Mouse (Mus musculus) limb, embryonic 13.5 days (tissue): ENCODE measurements around the gene Sptan1. TPM values are rescaled to one million over a fixed set of nuclear protein-coding genes. Genes with fewer than 3 reads are reported as not detected.

Source experiments
- ATAC-seq: fragments of 200-750 bp; cut with Nextera tagmentation; 2 replicates; pipeline ENCODE4 v1.8.0; 2017; ENCODE audit warnings: low read depth, moderate number of reproducible peaks, moderate TSS enrichment; ENCODE audit not compliant: low FRiP score
- H3K27ac ChIP-seq: fragments of 300-500 bp; sonication (generic); 2 replicates; pipeline ENCODE4 v1.5.1; 2015; ENCODE audit warnings: inconsistent platforms, mild to moderate bottlenecking, moderate library complexity
- H3K27me3 ChIP-seq: fragments of 300-500 bp; sonication (generic); 2 replicates; pipeline ENCODE4 v1.6.1; 2015; ENCODE audit warnings: mild to moderate bottlenecking, inconsistent platforms
- H3K36me3 ChIP-seq: fragments of 300-500 bp; sonication (generic); 2 replicates; pipeline ENCODE4 v1.6.1; 2015; ENCODE audit warnings: inconsistent platforms, mild to moderate bottlenecking, moderate library complexity
- H3K4me1 ChIP-seq: fragments of 300-500 bp; sonication (generic); 2 replicates; pipeline ENCODE4 v1.6.1; 2015; ENCODE audit warnings: inconsistent platforms
- H3K4me2 ChIP-seq: fragments of 300-500 bp; sonication (generic); replicated peaks from 2 replicates; pipeline ENCODE4 v1.6.1; 2015; ENCODE audit warnings: inconsistent platforms, mild to moderate bottlenecking, moderate library complexity
- H3K4me3 ChIP-seq: fragments of 300-500 bp; sonication (generic); 2 replicates; pipeline ENCODE4 v1.5.1; 2015; ENCODE audit warnings: moderate library complexity, mild to moderate bottlenecking, inconsistent platforms
- H3K9ac ChIP-seq: fragments of 300-500 bp; sonication (generic); 2 replicates; pipeline ENCODE4 v1.6.1; 2015; ENCODE audit warnings: mild to moderate bottlenecking, inconsistent platforms
- H3K9me3 ChIP-seq: fragments of 300-500 bp; sonication (generic); 2 replicates; pipeline ENCODE4 v1.6.1; 2016; ENCODE audit warnings: inconsistent platforms
- WGBS: fragments of 180-500 bp; shearing (Covaris S2); methylation state at CpG from one replicate; pipeline ENCODE4 v1.1.7; 2015; 5-methylcytosine and 5-hydroxymethylcytosine counted together
- polyA plus RNA-seq: library from polyadenylated mRNA; unstranded; fragments of >200 nt; fragmentation: Nextera tagmentation; extraction: Ambion mirVana; gene quantifications from 2 replicates; pipeline ENCODE4 v1.2.1, GENCODE M21; 2015

Sptan1 gene
- polyA plus RNA-seq, 1 experiment from 2014 or later, result 90.7 TPM

DNA sequence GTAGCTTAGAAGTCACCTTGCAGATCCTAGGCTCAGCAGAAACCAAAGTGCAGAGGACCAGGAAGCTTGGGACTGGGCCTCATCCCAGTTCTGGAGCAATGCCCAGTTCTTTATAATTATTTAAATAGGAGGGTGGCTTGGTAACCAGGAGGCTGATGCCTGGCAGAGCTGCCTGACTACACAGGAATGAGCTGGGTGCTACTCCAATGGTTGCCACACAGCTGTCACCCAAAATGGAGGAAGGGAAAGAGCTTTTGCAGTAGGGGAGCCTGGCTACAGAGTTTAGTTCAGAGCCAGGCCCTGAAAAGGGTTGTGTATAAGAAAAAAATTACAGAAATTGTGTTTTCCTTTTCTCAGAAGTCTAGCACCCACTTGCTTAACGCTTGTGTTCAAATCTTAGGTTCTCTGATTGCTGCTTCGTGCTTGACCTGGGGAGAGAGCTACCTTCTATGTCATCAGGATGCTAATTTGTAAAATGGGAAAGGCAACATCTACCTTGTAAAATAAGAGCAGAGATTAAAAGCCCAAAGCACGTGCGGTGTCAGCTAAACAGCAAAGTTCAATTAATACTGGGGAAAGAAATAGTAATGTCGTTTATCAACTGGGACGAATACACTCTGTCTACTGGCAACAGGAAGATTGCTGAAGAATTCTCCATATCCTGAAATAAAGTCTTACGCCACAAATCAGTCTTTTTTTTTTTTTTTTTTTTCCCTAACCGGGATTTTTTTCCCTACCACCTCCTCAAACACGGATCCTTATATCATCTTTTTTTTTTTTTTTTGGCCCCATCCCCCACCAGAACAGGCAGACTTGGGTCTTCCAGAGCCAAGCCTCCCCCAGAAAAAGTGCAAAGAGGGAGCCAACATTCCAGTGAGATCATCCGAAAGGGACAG lies 758 bp upstream of the Sptan1 start:
- Histone ChIP-seq H3K36me3 (peaks cover 25% of the 10 kb centered on the region), H3K9ac (peak overlapping the region; percentile 96), H3K27ac (peak overlapping the region; percentile 85), H3K4me1 (peaks cover 38% of the 10 kb centered on the region), H3K4me3 (peak overlapping the region; percentile 96), H3K27me3 (no peaks in the 10 kb centered on the region), H3K9me3 (no peaks in the 10 kb centered on the region), H3K4me2 (peak overlapping the region; percentile 71)
- WGBS, result 19% methylated on average over 10 of the region's 10 CpGs
- no peak for ATAC-seq

DNA sequence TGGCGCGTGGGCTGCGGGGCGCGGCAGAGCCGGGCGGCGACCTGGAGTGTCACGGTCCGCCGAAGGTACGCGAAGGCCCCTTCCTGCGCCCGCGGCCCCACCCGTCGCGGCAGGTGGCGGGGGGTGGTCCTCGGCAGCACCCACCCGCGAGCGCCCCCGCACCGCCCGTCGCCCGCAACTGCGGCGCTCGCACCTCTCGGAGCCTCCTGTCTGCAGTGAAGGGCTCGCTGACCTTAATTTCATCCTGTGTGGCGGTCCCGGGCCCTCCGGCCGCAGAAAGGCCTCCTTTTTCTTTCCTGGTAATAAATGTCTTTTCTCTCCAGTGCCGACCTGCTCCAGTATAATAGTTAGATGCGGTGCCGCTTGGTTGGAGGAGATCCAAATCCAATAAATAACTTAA lies 546 bp downstream of the Sptan1 start:
- Histone ChIP-seq H3K4me3 (peak overlapping the region; percentile 96), H3K27ac (peak overlapping the region; percentile 88), H3K9ac (peak overlapping the region; percentile 96), H3K36me3 (peaks cover 25% of the 10 kb centered on the region), H3K9me3 (no peaks in the 10 kb centered on the region), H3K4me1 (peaks cover 45% of the 10 kb centered on the region), H3K4me2 (peak overlapping the region; percentile 71), H3K27me3 (no peaks in the 10 kb centered on the region)
- peak; percentile 26 for ATAC-seq
- under 1% methylated on average over 39 of the region's 41 CpGs for WGBS

DNA sequence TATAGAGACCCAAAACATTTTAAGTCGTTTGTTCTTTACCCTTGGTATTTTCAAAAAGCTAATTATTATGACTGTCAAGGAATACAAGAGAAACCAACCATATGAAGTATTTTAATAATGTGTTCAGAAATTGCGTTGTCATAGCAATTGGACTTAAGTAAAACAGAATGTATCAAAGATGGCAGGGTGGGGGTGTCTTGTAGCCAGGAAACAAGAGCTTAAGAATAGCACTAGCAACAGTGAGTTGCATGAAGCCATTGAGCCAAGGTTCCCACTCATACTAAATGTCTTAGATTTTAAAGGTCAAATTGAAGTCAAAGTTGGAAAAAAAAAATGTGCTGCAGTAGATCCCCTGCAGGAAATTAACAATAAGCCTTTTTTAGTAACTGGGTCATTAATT lies 1.5 kb downstream of the Sptan1 start:
- H3K4me1 ChIP-seq, result peaks cover 50% of the 10 kb centered on the region
- 67% methylated on average over 2 of the region's 2 CpGs for WGBS
- no peak overlapping the region for H3K27ac ChIP-seq
- H3K36me3 ChIP-seq, result peaks cover 25% of the 10 kb centered on the region
- H3K27me3 ChIP-seq, result no peaks in the 10 kb centered on the region
- peak overlapping the region; percentile 96; the same call in 1 of the 2 replicates for H3K9ac ChIP-seq
- no peak for ATAC-seq
- no peaks in the 10 kb centered on the region for H3K9me3 ChIP-seq
- peak overlapping the region; percentile 96 for H3K4me3 ChIP-seq
- peak overlapping the region; percentile 71 for H3K4me2 ChIP-seq

DNA sequence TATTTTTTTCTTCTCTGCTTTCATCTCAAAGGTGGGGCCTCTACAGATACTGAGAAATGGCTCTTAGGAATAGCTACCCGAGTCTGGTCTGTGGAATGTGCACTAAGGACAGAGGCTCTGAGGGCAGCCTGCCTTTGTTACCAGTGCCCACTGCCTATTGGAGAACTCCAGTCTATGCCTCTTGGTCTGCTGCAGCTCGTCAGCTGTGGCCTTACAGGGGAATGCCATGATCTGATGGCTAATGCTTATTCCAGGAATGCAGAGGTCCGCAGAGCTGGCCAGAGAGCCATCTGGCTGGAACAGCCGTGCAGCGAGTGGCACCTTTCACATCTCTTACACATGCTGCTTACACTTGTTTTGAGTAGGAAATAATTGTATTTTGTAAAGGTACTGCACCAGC lies 2.4 kb downstream of the Sptan1 start:
- ATAC-seq, result no peak
- peak overlapping the region; percentile 96 for H3K4me3 ChIP-seq
- no peak overlapping the region for H3K9ac ChIP-seq
- H3K27me3 ChIP-seq, result no peaks in the 10 kb centered on the region
- peaks cover 25% of the 10 kb centered on the region for H3K36me3 ChIP-seq
- peaks cover 56% of the 10 kb centered on the region for H3K4me1 ChIP-seq
- no peaks in the 10 kb centered on the region for H3K9me3 ChIP-seq
- WGBS, result 55% methylated on average over 5 of the region's 5 CpGs
- H3K4me2 ChIP-seq, result peak overlapping the region; percentile 71
- H3K27ac ChIP-seq, result no peak overlapping the region

DNA sequence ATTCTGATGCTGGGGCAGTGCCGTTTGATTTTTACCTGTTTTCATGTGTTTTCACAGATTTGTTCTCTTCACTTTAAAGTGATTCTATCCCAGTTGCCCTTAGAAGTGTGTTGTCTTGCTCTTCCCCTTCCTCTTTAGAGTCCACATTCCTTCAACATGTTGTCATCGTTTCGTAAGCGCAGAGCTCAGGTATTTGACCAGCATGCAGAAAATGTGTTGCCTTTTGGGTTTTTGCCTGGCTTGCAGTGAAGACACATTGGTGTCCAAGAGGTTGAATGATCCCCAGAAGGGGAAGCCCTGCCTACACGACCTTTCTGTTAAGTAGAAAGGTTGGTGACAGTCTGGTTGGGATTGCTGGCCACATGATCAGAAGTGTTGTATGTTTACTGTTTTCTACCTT lies 3.3 kb downstream of the Sptan1 start:
- WGBS, result 74% methylated on average over 5 of the region's 5 CpGs
- no peak for ATAC-seq
- Histone ChIP-seq H3K36me3 (peaks cover 25% of the 10 kb centered on the region), H3K9me3 (no peaks in the 10 kb centered on the region), H3K9ac (no peak overlapping the region), H3K27me3 (no peaks in the 10 kb centered on the region), H3K27ac (no peak overlapping the region), H3K4me3 (no peak overlapping the region), H3K4me1 (peaks cover 56% of the 10 kb centered on the region), H3K4me2 (no peak overlapping the region; the same call in 1 of the 2 replicates)

DNA sequence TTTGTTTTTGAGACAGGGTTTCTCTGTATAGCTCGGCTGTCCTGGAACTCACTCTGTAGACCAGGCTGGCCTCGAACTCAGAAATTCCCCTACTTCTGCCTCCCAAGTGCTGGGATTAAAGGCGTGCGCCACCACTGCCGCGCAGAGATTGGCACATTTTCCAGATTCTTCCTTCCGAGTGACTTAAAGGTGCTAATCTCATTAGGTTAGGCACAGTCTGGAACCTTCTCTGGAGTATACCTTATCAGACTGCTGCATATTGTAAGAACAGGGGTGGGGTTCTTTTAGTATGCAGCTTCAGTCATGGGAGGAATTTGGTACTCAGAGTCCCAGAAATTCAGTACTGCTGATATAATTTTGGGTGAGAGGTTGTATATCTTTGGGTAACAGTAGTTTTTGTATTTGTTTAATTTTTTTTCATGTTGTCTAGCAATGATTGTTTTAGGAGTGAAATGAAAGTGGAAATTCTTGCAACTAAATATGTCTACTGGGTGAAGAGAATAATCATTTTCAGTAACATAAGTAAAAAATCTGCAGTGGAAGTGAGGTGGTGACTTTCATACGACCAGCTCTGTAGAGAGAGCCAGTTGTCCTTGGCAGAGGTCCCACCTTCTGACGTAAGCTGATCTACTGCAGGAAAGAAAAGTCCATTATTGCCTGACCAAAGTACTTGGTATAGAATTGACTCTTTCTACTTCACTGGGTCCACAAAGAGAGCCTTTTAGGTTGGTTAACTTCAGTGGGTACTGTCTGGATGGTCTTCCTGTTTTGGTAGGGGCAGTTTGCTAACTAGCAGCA lies 6.7 kb downstream of the Sptan1 start:
- peak overlapping the region; percentile 1; the same call in 1 of the 2 replicates for H3K4me2 ChIP-seq

DNA sequence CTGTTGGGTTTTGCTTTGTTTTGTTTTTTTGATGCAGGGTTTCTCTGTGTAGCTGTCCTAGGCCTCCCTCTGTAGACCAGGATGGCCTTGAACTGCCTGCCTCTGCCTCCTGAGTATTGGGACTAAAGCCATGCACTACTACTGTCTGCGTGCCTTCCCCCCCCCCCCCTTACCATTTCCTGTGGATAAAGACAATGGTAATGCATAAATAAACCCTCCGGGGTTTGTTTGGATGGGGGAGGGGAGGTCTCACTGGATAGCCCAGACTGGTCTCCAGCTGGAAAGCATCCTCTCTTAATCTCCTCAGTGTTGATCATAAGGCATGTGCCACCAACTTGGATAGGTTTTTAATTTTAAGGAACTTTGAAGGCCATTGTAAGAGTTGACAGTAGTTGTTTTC lies 8.2 kb downstream of the Sptan1 start:
- peaks cover 26% of the 10 kb centered on the region for H3K4me1 ChIP-seq
- no peak overlapping the region for H3K4me2 ChIP-seq
- no peak overlapping the region for H3K27ac ChIP-seq
- ATAC-seq, result no peak
- no peaks in the 10 kb centered on the region for H3K27me3 ChIP-seq
- H3K4me3 ChIP-seq, result no peak overlapping the region
- H3K9me3 ChIP-seq, result no peaks in the 10 kb centered on the region
- H3K36me3 ChIP-seq, result peaks cover 35% of the 10 kb centered on the region
- WGBS, result 38% methylated on average over 2 of the region's 2 CpGs
- H3K9ac ChIP-seq, result no peak overlapping the region

More for the DNA sequence above, 6.7 kb downstream of the Sptan1 start:
- Histone ChIP-seq H3K4me3 (no peak overlapping the region), H3K9me3 (no peaks in the 10 kb centered on the region), H3K36me3 (peaks cover 38% of the 10 kb centered on the region), H3K9ac (no peak overlapping the region), H3K4me1 (peaks cover 40% of the 10 kb centered on the region), H3K27me3 (no peaks in the 10 kb centered on the region), H3K27ac (peak overlapping the region; percentile 69; the same call in 1 of the 2 replicates)
- ATAC-seq, result no peak
- 72% methylated on average over 9 of the region's 9 CpGs for WGBS

DNA sequence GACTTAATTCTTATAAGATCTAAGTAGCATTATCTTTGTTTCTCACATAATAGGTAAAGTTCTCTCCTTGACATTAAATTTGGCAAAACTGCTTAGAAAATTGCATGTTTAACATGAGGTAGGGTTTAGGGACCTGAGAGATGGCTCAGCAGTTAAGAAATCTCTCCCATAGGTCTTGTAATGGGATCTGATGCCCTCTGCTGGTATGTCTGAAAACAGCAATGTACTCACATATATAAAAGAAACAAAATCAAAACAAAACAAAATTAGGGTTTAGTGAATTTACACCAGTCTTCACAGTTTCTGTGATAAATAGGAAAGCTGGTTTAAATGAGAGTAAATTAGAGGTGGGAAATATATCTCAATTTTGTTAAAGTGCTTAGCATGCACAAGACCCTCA lies 11.9 kb downstream of the Sptan1 start:
- Histone ChIP-seq H3K4me1 (peaks cover 4% of the 10 kb centered on the region), H3K4me3 (no peak overlapping the region), H3K9me3 (no peaks in the 10 kb centered on the region), H3K36me3 (peaks cover 53% of the 10 kb centered on the region), H3K27ac (no peak overlapping the region), H3K27me3 (no peaks in the 10 kb centered on the region), H3K9ac (no peak overlapping the region), H3K4me2 (no peak overlapping the region)
- no peak for ATAC-seq

DNA sequence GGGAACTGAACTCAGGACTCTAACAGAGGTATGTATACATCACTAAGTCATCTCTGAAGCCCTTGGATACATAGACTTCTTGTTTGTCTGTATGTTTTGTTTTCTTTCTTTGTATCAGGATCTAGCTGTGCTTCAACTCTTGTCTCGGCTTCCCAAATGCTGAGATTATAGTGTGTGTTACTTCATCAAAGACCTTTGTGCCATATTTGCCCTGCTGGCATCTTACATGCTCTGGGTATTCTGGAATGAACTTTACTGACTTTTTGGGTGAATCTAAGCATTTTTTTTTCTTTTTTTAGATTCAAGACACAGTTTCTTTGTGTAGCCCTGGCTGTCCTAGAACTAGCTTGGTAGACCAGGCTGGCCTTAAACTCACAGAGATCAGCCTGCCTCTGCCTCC lies 15.3 kb downstream of the Sptan1 start:
- Histone ChIP-seq H3K4me1 (no peaks in the 10 kb centered on the region), H3K27ac (no peak overlapping the region), H3K36me3 (peaks cover 85% of the 10 kb centered on the region), H3K27me3 (no peaks in the 10 kb centered on the region), H3K9me3 (no peaks in the 10 kb centered on the region), H3K4me3 (no peak overlapping the region), H3K4me2 (no peak overlapping the region), H3K9ac (no peak overlapping the region)
- no peak for ATAC-seq
- 88% methylated on average over 1 of the region's 1 CpGs for WGBS

DNA sequence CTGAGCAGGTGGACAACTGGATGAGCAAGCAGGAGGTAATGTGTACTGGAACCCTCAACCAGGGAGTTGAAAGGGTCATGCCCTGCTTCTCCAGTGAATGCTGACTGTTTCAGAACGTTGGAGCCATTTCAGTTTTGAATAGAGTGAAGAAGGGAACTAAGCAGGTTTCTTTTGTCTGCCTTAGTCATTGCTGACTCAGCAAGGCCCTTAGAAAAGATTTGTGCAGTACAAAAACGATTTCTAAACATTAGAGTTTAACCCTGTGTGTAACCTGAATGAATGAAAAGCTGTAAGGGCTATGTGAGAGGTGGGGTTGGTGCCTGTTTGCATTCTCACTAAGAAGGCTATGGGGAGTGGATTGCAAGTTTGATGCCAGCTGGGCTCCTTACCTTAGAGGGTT lies 26.6 kb downstream of the Sptan1 start:
- Histone ChIP-seq H3K4me3 (no peak overlapping the region), H3K4me1 (no peaks in the 10 kb centered on the region), H3K9ac (no peak overlapping the region), H3K27ac (no peak overlapping the region), H3K4me2 (no peak overlapping the region), H3K27me3 (no peaks in the 10 kb centered on the region), H3K9me3 (no peaks in the 10 kb centered on the region), H3K36me3 (peaks cover 99% of the 10 kb centered on the region)
- ATAC-seq, result no peak
- WGBS, result 61% methylated on average over 2 of the region's 2 CpGs

DNA sequence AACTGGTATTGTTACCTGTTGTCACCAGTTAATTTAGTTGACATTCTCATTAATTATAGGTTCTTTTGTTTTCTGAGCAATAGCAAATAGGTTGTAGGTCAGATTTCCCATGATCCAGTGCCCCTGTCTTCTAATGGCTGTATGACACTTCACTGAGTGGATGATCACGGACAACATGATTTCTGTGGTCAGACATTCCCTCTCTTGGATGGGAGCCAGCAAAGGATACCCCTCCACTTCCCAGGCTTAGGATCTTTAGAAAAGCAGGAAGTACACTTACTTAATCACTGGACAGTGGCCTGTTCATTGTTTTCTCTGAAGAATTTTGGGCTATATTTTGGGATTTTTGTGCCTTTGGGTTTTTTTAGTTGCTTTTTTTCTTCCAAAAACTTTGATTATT lies 43.7 kb downstream of the Sptan1 start:
- no peak overlapping the region for H3K4me2 ChIP-seq
- 76% methylated on average over 1 of the region's 1 CpGs for WGBS
- H3K4me1 ChIP-seq, result no peaks in the 10 kb centered on the region
- H3K27me3 ChIP-seq, result no peaks in the 10 kb centered on the region
- H3K4me3 ChIP-seq, result no peak overlapping the region
- H3K27ac ChIP-seq, result no peak overlapping the region
- H3K9ac ChIP-seq, result no peak overlapping the region
- peaks cover 97% of the 10 kb centered on the region for H3K36me3 ChIP-seq
- H3K9me3 ChIP-seq, result no peaks in the 10 kb centered on the region
- ATAC-seq, result no peak

DNA sequence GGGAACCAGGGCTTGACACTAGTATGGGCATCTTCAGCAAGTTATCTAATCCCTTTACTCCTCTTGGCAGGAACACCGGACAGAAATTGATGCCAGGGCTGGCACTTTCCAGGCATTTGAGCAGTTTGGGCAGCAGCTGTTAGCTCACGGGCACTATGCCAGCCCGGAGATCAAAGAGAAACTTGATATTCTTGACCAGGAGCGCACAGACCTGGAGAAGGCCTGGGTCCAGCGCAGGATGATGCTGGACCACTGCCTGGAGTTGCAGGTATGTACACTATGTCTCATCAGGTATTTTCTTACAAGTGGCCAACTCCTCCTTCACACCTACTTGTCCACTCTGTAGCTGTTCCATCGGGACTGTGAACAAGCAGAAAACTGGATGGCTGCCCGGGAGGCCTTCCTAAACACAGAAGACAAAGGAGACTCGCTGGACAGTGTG lies 45.5 kb downstream of the Sptan1 start:
- Histone ChIP-seq H3K4me1 (no peaks in the 10 kb centered on the region), H3K9ac (no peak overlapping the region), H3K27ac (no peak overlapping the region), H3K36me3 (peaks cover 98% of the 10 kb centered on the region), H3K4me3 (no peak overlapping the region), H3K9me3 (no peaks in the 10 kb centered on the region), H3K27me3 (no peaks in the 10 kb centered on the region), H3K4me2 (no peak overlapping the region)
- WGBS, result 92% methylated on average over 8 of the region's 8 CpGs
- no peak for ATAC-seq
